Mouse (Mus musculus): Measurements from ENCODE around the gene Slc35f1.

GRCm38 (mm10) chr10:52779926-52780485 lies 89.7 kb downstream of the Slc35f1 start:
- TF ChIP-seq CTCF (IDR thresholded peaks at IDR 0.05; ENCODE audit: insufficient read depth, low read depth, low read length) (no peak), POLR2A (IDR thresholded peaks at IDR 0.05; ENCODE audit: insufficient read depth, low read depth, low read length) (no peak)
